Mouse (Mus musculus): ENCODE results near the gene Gm49450. TPM values are rescaled to one million over a fixed set of nuclear protein-coding genes. Genes with fewer than 3 reads are reported as not detected.
A peak's percentile ranks its signal among the peaks of the same experiment; 100 is the strongest.
"Not testable (repeated sequence)": the region's sequence is repeated elsewhere in the genome, so short reads cannot be mapped to it uniquely, and the experiment has no call there.

The Gm49450 gene
- polyA plus RNA-seq, 2 experiments, result 0.15 TPM; not detected in 1

DNA sequence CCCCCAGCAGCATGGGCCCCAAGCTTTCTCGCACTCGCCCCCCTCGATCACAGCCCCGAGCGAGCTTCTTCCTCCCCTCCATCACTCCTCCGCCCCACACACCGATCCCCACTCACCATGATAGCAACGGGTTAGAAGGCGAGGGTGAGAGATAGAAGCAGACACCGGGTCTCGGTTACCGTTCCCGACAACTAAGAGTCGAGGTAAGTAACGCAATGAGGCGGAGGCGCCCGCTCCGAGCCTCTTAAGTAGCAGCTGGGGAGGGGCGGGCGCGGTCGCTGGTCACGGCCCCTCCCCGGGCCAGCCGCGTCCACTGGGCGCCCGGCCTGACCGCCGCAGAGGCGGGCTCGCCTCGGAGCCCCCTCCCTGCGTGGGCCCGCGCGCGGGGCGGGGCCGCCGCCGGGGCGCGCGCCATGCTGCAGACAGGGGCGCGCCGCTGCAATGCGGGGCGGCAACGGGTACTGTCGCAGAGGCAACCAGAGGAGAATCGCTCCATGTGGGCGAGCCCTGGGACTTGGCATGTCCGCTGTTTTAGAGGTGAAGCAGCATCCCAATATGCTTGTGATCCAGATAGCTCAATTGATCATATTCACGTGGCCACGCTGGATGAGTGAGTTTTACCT, 19.0 kb downstream of the Gm49450 start, which contains the start of gene Tuba1b:
TSS of gene Tuba1b (minus strand) at position 349 of the 623 bp plus-strand sequence.
- under 1% methylated on average over 58 of the region's 58 CpGs for WGBS (ENCODE audit: insufficient replicate concordance)
- Histone ChIP-seq H3K4me1 (replicated peaks; ENCODE audit: control insufficient read depth in 2 of 2, insufficient read depth in 2 of 2, low read length in 1 of 2) (peaks cover 8 to 11% of the 10 kb centered on the region in 2 experiments), H3K9me3 (ENCODE audit: control insufficient read depth, low read length) (no peaks in the 10 kb centered on the region), H3K36me3 (replicated peaks; ENCODE audit: control insufficient read depth, insufficient read depth, low read depth) (peaks cover 19% of the 10 kb centered on the region), H3K4me3 (ENCODE audit: insufficient read depth in 1 of 2, low read depth in 2 of 2, low read length in 2 of 2) (peak within 1 kb of the TSS; percentile 95 to 98), H3K4me2 (ENCODE audit: low read depth) (peak within 1 kb of the TSS; percentile 100), H3K27ac (peak within 1 kb of the TSS; percentile 80), H3K9ac (replicated peaks) (peak within 1 kb of the TSS; percentile 81), H3K27me3 (ENCODE audit: control insufficient read depth, insufficient read depth, low read length) (no peaks in the 10 kb centered on the region)
- DNase-seq (ENCODE audit: low read depth in 3 of 3, low spot score in 3 of 3) (peak; percentile 82 to 86 (median 85)), ATAC-seq (ENCODE audit: insufficient read depth) (peak; percentile 94)
- no peak; the same call in 1 of the 2 replicates for TF ChIP-seq CTCF (IDR thresholded peaks at IDR 0.05; ENCODE audit: low read depth)
- 0 out of 2 replicates have a peak, but pooled peaks have one; percentile 13 for TF ChIP-seq EP300 (IDR thresholded peaks at IDR 0.05; ENCODE audit: low read depth)

DNA sequence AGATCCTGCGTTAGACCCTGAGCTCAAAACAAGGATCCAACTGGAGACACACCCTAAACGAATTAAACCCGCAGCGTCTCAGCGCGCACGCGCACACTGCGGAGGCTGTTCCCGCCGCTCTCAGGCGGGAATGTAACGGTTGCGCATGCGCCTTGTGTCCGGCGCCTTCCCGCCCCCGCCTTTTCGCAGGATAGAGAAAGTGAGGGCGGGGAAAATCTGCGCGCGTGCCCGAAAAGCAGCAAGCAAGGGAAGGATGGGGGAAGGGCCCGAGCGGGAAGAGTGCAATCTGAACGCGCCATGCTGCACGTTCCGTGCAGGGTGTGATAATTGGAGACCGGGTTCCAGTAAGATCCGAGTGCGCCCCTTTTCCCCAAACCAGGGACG, 19.5 kb downstream of the Gm49450 start:
- peak overlapping the region; percentile 100 for H3K4me2 ChIP-seq (ENCODE audit: low read depth)
- H3K27me3 ChIP-seq (ENCODE audit: control insufficient read depth, insufficient read depth, low read length), result no peaks in the 10 kb centered on the region
- H3K9ac ChIP-seq (replicated peaks), result peak overlapping the region; percentile 77
- H3K36me3 ChIP-seq (replicated peaks; ENCODE audit: control insufficient read depth, insufficient read depth, low read depth), result peaks cover 19% of the 10 kb centered on the region
- no peaks in the 10 kb centered on the region for H3K9me3 ChIP-seq (ENCODE audit: control insufficient read depth, low read length)
- under 1% methylated on average over 35 of the region's 35 CpGs for WGBS (ENCODE audit: insufficient replicate concordance)
- peak; percentile 94 to 97 (median 94) for DNase-seq (ENCODE audit: low read depth in 3 of 3, low spot score in 3 of 3)
- peak overlapping the region; percentile 91 to 95 for H3K4me3 ChIP-seq (ENCODE audit: insufficient read depth in 1 of 2, low read depth in 2 of 2, low read length in 2 of 2)
- ATAC-seq (ENCODE audit: insufficient read depth), result peak; percentile 74
- H3K4me1 ChIP-seq (replicated peaks; ENCODE audit: control insufficient read depth in 2 of 2, insufficient read depth in 2 of 2, low read length in 1 of 2), result peaks cover 8 to 11% of the 10 kb centered on the region in 2 experiments
- TF ChIP-seq EP300 (IDR thresholded peaks at IDR 0.05; ENCODE audit: low read depth), result peak; percentile 51
- TF ChIP-seq CTCF (IDR thresholded peaks at IDR 0.05; ENCODE audit: low read depth), result no peak; the same call in 1 of the 2 replicates
- H3K27ac ChIP-seq, result peak overlapping the region; percentile 80

DNA sequence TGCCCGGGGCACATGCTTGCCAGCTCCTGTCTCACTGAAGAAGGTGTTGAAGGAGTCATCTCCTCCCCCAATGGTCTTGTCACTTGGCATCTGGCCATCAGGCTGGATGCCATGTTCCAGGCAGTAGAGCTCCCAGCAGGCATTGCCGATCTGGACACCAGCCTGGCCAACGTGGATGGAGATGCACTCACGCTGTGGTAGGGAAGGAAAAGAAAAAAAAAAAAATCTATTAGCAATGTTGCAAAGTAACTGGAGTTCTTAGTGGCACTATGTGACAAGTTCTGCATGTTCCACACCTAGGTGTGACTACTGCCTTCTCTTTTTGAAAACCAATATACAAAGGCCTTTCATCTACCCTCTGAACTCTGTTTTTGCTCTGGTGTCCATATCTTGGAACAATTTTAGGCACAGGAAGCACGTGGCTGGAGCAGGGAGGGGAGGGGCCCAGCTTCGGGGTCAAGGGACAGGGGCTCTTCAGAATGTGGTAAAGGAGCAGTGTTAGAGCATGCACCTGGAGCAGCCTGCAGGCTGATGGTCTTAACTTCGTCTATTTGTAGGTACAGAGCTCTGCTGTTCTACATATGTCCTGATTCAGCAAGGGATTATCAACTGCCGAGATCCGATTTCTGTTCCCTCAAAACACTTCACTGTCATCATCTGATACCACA, 20.2 kb downstream of the Gm49450 start:
- 8% methylated on average over 8 of the region's 9 CpGs for WGBS (ENCODE audit: insufficient replicate concordance)
- Histone ChIP-seq H3K4me2 (ENCODE audit: low read depth) (peak overlapping the region; percentile 100), H3K36me3 (replicated peaks; ENCODE audit: control insufficient read depth, insufficient read depth, low read depth) (peaks cover 19% of the 10 kb centered on the region), H3K4me1 (replicated peaks; ENCODE audit: control insufficient read depth in 2 of 2, insufficient read depth in 2 of 2, low read length in 1 of 2) (peaks cover 11 to 12% of the 10 kb centered on the region in 2 experiments), H3K9ac (replicated peaks) (peak overlapping the region; percentile 77), H3K4me3 (ENCODE audit: insufficient read depth in 1 of 2, low read depth in 2 of 2, low read length in 2 of 2) (peak overlapping the region; percentile 91 to 95), H3K27ac (peak overlapping the region; percentile 80)
- not testable (repeated sequence) for H3K27me3 ChIP-seq (ENCODE audit: control insufficient read depth, insufficient read depth, low read length); DNase-seq (ENCODE audit: low read depth in 3 of 3, low spot score in 3 of 3); H3K9me3 ChIP-seq (ENCODE audit: control insufficient read depth, low read length); ATAC-seq (ENCODE audit: insufficient read depth)

DNA sequence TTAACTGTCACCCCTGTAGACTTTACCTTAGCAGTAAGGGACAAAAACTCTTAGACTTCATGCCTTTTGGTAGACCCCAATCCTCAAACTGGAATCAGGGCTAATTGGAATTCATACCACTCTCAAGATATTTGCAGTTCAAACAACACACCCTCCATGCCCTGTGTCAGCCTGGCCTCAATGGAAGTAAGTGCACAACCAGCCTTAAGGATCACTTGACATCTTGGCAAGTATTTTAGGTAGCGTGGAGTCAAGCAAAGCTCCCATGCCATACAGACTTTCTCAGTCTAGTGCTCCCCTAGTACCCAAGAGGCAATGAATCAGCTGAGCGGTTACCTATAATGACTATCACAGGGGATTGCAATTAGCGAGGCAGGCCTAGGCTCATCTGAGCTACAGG, 22.4 kb downstream of the Gm49450 start:
- H3K9me3 ChIP-seq (ENCODE audit: control insufficient read depth, low read length), result no peaks in the 10 kb centered on the region
- TF ChIP-seq CTCF (IDR thresholded peaks at IDR 0.05; ENCODE audit: low read depth) (no peak), EP300 (IDR thresholded peaks at IDR 0.05; ENCODE audit: low read depth) (no peak)
- H3K27me3 ChIP-seq (ENCODE audit: control insufficient read depth, insufficient read depth, low read length), result no peaks in the 10 kb centered on the region
- H3K9ac ChIP-seq (replicated peaks), result no peak overlapping the region
- ATAC-seq (ENCODE audit: insufficient read depth) (no peak), DNase-seq (ENCODE audit: low read depth in 3 of 3, low spot score in 3 of 3) (no peak)
- no peak overlapping the region; the same call in 1 of the 2 replicates for H3K27ac ChIP-seq
- 77% methylated on average over 3 of the region's 3 CpGs for WGBS (ENCODE audit: insufficient replicate concordance)
- H3K36me3 ChIP-seq (replicated peaks; ENCODE audit: control insufficient read depth, insufficient read depth, low read depth), result peaks cover 19% of the 10 kb centered on the region
- no peak overlapping the region; the same call in 1 of the 2 replicates for H3K4me2 ChIP-seq (ENCODE audit: low read depth)
- H3K4me1 ChIP-seq (replicated peaks; ENCODE audit: control insufficient read depth in 2 of 2, insufficient read depth in 2 of 2, low read length in 1 of 2), result peaks cover 11 to 12% of the 10 kb centered on the region in 2 experiments
- H3K4me3 ChIP-seq (ENCODE audit: insufficient read depth in 1 of 2, low read depth in 2 of 2, low read length in 2 of 2), result no peak overlapping the region

All from liver, embryonic 14.5 days (tissue).